Mouse (Mus musculus): ENCODE measurements at regions not wholly inside any gene's neighbourhood (a gene's known extent, or its start where the extent isn't known, plus 50 kb on each side); places are given as distances from the start of the nearest gene placed in this dataset.

DNA sequence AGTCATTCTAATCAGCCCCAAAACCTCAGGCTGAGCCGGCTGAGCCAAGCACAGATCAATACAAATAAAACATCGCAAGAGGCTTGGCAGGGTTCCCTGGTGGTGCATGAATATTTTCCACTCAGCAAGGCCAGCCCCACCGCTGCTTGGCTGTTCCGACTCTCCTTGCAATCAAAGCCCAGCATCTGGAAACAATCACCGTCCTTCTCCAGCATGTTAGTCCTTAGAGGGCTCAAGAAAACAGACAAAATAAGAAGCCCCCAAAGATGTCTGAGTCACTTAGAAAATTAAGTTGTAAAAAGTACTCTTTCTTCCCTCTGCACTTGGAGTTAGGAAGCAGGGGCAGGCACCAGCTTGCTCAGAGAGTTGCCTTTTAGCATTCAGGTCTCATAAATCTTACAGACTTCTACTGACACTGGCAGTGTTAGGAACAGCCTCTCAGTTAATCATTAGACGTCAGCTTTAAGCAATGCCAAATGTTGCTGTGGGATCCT, 54.4 kb upstream of the Ptgfr start:
- Histone ChIP-seq H3K4me2 (peak overlapping the region; percentile 25; the same call in 1 of the 2 replicates), H3K9me3 (ENCODE audit: low read depth, low read length) (no peaks in the 10 kb centered on the region), H3K27ac (ENCODE audit: low read depth) (peak overlapping the region; percentile 84), H3K4me3 (ENCODE audit: low read depth, low read length) (no peak overlapping the region), H3K36me3 (ENCODE audit: insufficient read depth) (no peaks in the 10 kb centered on the region), H3K27me3 (ENCODE audit: insufficient read depth, low read length) (no peaks in the 10 kb centered on the region), H3K9ac (no peak overlapping the region), H3K4me1 (ENCODE audit: insufficient read depth) (peaks cover 8% of the 10 kb centered on the region; the same call in 1 of the 2 replicates)
- ATAC-seq (ENCODE audit: insufficient read depth) (peak; percentile 86), DNase-seq (peak; percentile 96)
- TF ChIP-seq CTCF (IDR thresholded peaks at IDR 0.05; ENCODE audit: low read depth) = no peak
- 5% methylated on average over 6 of the region's 6 CpGs for WGBS

DNA sequence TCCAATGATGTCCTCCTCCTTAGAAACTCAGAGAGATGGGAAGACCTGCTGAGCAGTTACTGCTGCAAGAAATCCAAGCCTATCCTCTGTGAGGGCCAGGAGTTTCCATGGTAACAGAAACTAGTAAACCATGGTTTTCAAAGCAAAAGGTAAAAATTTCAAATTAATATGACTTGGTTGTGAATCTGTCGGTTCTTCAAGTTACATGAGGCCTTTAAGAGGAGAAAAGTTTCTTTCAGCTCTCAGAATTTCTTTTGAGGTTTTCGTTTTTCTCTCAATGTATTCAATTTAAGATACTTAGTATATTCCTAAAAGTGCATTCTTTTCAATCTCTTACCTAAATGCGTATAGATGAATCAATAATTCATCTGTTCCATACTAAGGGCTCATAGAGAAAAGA, 53.9 kb upstream of the Ptgfr start:
- Histone ChIP-seq H3K36me3 (ENCODE audit: insufficient read depth) (no peaks in the 10 kb centered on the region), H3K27me3 (ENCODE audit: insufficient read depth, low read length) (no peaks in the 10 kb centered on the region), H3K9me3 (ENCODE audit: low read depth, low read length) (no peaks in the 10 kb centered on the region), H3K27ac (ENCODE audit: low read depth) (0 out of 2 replicates have a peak overlapping the region, but pooled peaks have one; percentile 84), H3K4me1 (ENCODE audit: insufficient read depth) (peaks cover 8% of the 10 kb centered on the region; the same call in 1 of the 2 replicates), H3K4me3 (ENCODE audit: low read depth, low read length) (no peak overlapping the region), H3K4me2 (no peak overlapping the region; the same call in 1 of the 2 replicates), H3K9ac (no peak overlapping the region)
- no peak for TF ChIP-seq CTCF (IDR thresholded peaks at IDR 0.05; ENCODE audit: low read depth)
- DNase-seq (no peak), ATAC-seq (ENCODE audit: insufficient read depth) (no peak)
- 58% methylated on average over 3 of the region's 3 CpGs for WGBS

DNA sequence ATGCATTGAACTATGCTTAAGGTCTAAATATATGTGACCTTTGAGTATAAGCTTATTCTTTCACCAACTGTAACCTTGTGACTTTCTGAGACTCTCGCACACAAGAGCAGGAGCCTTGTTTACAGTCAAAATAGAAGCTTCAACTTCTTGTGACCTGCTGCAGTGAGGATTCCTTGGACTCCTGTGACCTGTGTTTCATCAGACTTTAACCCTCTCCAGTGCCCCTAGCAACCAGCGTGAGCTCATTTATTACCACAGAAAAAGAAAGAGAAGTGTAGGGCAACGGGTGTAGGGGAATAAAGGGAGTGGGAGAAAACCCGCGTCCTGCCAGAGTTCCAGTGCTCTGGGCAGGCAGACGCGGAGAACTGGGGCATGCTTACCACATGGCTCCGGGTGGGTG, 52.3 kb upstream of the Ptgfr start:
- DNase-seq (no peak), ATAC-seq (ENCODE audit: insufficient read depth) (no peak)
- TF ChIP-seq CTCF (IDR thresholded peaks at IDR 0.05; ENCODE audit: low read depth) = no peak
- no peaks in the 10 kb centered on the region for H3K9me3 ChIP-seq (ENCODE audit: low read depth, low read length)
- 61% methylated on average over 8 of the region's 8 CpGs for WGBS
- no peak overlapping the region for H3K27ac ChIP-seq (ENCODE audit: low read depth)
- H3K36me3 ChIP-seq (ENCODE audit: insufficient read depth) = no peaks in the 10 kb centered on the region
- no peak overlapping the region for H3K4me2 ChIP-seq
- H3K27me3 ChIP-seq (ENCODE audit: insufficient read depth, low read length) = no peaks in the 10 kb centered on the region
- H3K9ac ChIP-seq = no peak overlapping the region
- H3K4me3 ChIP-seq (ENCODE audit: low read depth, low read length) = no peak overlapping the region
- peaks cover 8% of the 10 kb centered on the region; the same call in 1 of the 2 replicates for H3K4me1 ChIP-seq (ENCODE audit: insufficient read depth)

Data from lung, embryonic 14.5 days (tissue).